Mouse (Mus musculus) olfactory bulb, adult 2 months (tissue): Measurements from ENCODE around the gene Mut.

Experiments used
- CTCF ChIP-seq: fragments of 200-500 bp; IDR thresholded peaks from 2 replicates; pipeline ENCODE4 v1.5.1; 2012; ENCODE audit warnings: low read depth, mild to moderate bottlenecking, low read length, moderate library complexity; ENCODE audit not compliant: insufficient read depth
- POLR2A ChIP-seq: fragments of 200-500 bp; IDR thresholded peaks from 2 replicates; pipeline ENCODE4 v1.6.1; 2012; ENCODE audit warnings: mild to moderate bottlenecking, low read depth, low read length, moderate library complexity; ENCODE audit not compliant: insufficient read depth

DNA sequence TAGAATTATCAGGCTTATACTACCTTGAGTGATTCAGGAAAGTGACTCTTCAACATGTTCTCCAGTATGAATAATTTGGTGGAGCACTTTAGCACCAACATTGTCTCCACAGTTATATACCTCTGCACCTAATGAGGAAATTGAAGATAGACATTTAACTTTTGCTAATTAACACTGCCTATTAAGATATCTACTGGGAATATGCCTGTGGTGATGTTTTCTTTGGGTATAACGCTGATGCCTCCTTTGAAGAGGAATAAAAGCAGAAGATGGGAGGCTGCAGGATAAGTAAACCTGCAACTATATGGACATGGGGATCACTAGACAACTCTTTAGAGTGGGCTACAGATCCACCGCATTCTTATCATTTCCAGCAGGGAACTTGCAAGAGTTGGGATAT, 20.2 kb upstream of the Mut start, which contains the start of gene Glyatl3:
- TF ChIP-seq CTCF (no peak), POLR2A (no peak)
